Mouse (Mus musculus) monocyte, adult 59 days (primary cell): Measurements from ENCODE around the gene Tmprss6. TPM values are rescaled to one million over a fixed set of nuclear protein-coding genes. Genes with fewer than 3 reads are reported as not detected.

Experiments
- total RNA-seq, 2 experiments: library from RNA; stranded (reverse); gene quantifications; one replicate each; pipeline ENCODE4 v1.2.4; 2023

Gene Tmprss6
- not detected for total RNA-seq

GRCm38 (mm10) chr15:78468379-78468937, at the start of gene Tmprss6:
Tmprss6 (minus strand) TSS chr15:78468634.

GRCm38 (mm10) chr15:78494968-78495406, 26.6 kb upstream of the Tmprss6 start, which contains the start of gene Il2rb:
Il2rb (minus strand) TSS chr15:78495271.

GRCm38 (mm10) chr15:78428391-78429138, 39.9 kb downstream of the Tmprss6 start, which contains the start of gene Kctd17:
Kctd17 (plus strand) TSS chr15:78428564.

GRCm38 (mm10) chr15:78406293-78406934, 62.0 kb downstream of the Tmprss6 start, which contains the start of gene Mpst:
Mpst (plus strand) TSS chr15:78406416.

GRCm38 (mm10) chr15:78405517-78406211, 62.8 kb downstream of the Tmprss6 start, which contains the start of gene Tst:
Tst (minus strand) TSS chr15:78405907.

GRCm38 (mm10) chr15:78395478-78395962, 72.9 kb downstream of the Tmprss6 start, which contains the start of gene Tex33:
Tex33 (minus strand) TSS chr15:78395912.

Other genes starting within 250 kb of the Tmprss6 start
- 100 to 1,000 TPM; 357 to 397 TPM for gene Ncf4, start 223.8 kb downstream of the Tmprss6 start, total RNA-seq
- 10 to 100 TPM; 43.7 to 48.7 TPM for gene Csf2rb2, start 162.9 kb downstream of the Tmprss6 start, total RNA-seq
- 100 to 1,000 TPM; 266 to 291 TPM for gene Csf2rb, start 142.9 kb downstream of the Tmprss6 start, total RNA-seq
- gene Tex33, start 72.7 kb downstream of the Tmprss6 start, total RNA-seq, result not detected
- gene Tst, start 62.7 kb downstream of the Tmprss6 start, total RNA-seq, result under 1 TPM in 1 of 2 experiments, not detected in 1; 0.64 TPM
- 10 to 100 TPM; 12.9 to 14.7 TPM for gene Mpst, start 62.2 kb downstream of the Tmprss6 start, total RNA-seq
- 10 to 100 TPM; 29.3 to 29.5 TPM for gene Kctd17, start 40.1 kb downstream of the Tmprss6 start, total RNA-seq
- gene Il2rb, start 26.6 kb upstream of the Tmprss6 start, total RNA-seq, result 1 to 10 TPM in 1 of 2 experiments, under 1 TPM in 1; 0.89 to 1.8 TPM
- under 1 TPM in 1 of 2 experiments, not detected in 1; 0.50 TPM for gene C1qtnf6, start 62.8 kb upstream of the Tmprss6 start, total RNA-seq
- gene Sstr3, start 76.1 kb upstream of the Tmprss6 start, total RNA-seq, result not detected
- gene Rac2, start 104.1 kb upstream of the Tmprss6 start, total RNA-seq, result 100 to 1,000 TPM; 358 to 441 TPM
- gene Cyth4, start 128.4 kb upstream of the Tmprss6 start, total RNA-seq, result 100 to 1,000 TPM; 340 to 359 TPM